Mouse (Mus musculus): ENCODE results near the gene Klf16. TPM values are rescaled to one million over a fixed set of nuclear protein-coding genes. Genes with fewer than 3 reads are reported as not detected.

Gene Klf16
- polyA plus RNA-seq, 1 experiment from 2014 or later, result 6.1 TPM

DNA sequence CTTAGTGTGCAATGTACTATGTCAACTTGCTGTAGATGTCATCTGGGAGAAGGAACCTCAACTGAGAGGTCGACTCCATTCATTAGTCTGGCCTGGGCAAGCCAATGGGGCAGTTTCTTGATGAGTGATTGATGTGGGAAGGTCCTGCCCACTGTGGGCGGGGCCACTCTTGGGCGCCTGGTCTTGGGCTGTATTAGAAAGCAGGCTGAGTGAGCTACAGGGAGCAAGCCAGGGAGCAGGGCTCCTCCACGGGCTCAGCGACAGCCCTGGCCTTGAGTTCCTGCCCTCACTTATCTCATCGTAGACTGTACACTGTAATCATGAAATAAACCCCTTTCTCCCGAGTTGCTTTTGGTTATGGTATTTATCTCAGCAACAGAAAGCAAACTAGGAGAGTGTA, 43.4 kb downstream of the Klf16 start:
- H3K4me1 ChIP-seq (ENCODE audit: insufficient read depth), result peaks cover 38% of the 10 kb centered on the region
- H3K36me3 ChIP-seq (replicated peaks; ENCODE audit: insufficient read depth, low read length), result no peaks in the 10 kb centered on the region
- 9% methylated on average over 7 of the region's 7 CpGs for WGBS (ENCODE audit: insufficient replicate concordance)
- 0 out of 2 replicates have a peak overlapping the region, but pooled peaks have one; percentile 19 for H3K27ac ChIP-seq (ENCODE audit: low read depth)
- no peaks in the 10 kb centered on the region for H3K9me3 ChIP-seq (ENCODE audit: low read length)
- DNase-seq (peak; percentile 81), ATAC-seq (peak; percentile 68)
- H3K4me3 ChIP-seq (ENCODE audit: low read depth, low read length), result no peak overlapping the region
- H3K4me2 ChIP-seq (ENCODE audit: low read depth, low read length), result peak overlapping the region; percentile 26; the same call in 1 of the 2 replicates
- no peak overlapping the region for H3K9ac ChIP-seq (replicated peaks)
- 0 out of 2 replicates have a peak, but pooled peaks cover 4% of the 10 kb centered on the region for H3K27me3 ChIP-seq (ENCODE audit: insufficient read depth, low read length)
- TF ChIP-seq EP300 (IDR thresholded peaks at IDR 0.05; ENCODE audit: low read depth) (no peak), CTCF (IDR thresholded peaks at IDR 0.05; ENCODE audit: low read depth) (no peak)

DNA sequence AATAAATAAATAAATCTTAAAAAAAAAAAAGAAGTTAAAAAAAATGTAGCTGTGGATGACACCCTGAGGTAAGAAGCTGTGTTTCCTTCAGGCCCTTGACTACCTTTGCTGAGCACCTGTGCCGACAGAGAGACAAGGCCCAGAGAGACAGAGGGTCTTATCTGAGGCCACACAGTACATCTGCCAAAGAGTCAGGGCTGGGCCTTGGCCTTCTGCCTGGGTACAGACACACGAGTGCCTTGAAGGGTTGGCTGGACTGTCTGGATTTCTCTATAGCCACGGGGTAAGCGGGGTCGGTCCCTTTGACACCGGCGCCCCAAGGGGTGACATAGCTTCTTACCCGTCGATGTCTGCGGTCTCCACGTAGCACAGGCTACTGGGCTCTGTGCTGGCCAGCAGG, 44.3 kb downstream of the Klf16 start:
- H3K36me3 ChIP-seq (replicated peaks; ENCODE audit: insufficient read depth, low read length), result no peaks in the 10 kb centered on the region
- H3K9ac ChIP-seq (replicated peaks), result no peak overlapping the region
- peaks cover 35% of the 10 kb centered on the region for H3K4me1 ChIP-seq (ENCODE audit: insufficient read depth)
- H3K9me3 ChIP-seq (ENCODE audit: low read length), result no peaks in the 10 kb centered on the region
- ATAC-seq (peak; percentile 18; the same call in 1 of the 2 replicates), DNase-seq (peak; percentile 42)
- WGBS (ENCODE audit: insufficient replicate concordance), result 81% methylated on average over 11 of the region's 11 CpGs
- H3K4me3 ChIP-seq (ENCODE audit: low read depth, low read length), result no peak overlapping the region
- H3K27me3 ChIP-seq (ENCODE audit: insufficient read depth, low read length), result 0 out of 2 replicates have a peak, but pooled peaks cover 4% of the 10 kb centered on the region
- no peak for TF ChIP-seq EP300 (IDR thresholded peaks at IDR 0.05; ENCODE audit: low read depth)
- H3K27ac ChIP-seq (ENCODE audit: low read depth), result no peak overlapping the region
- peak overlapping the region; percentile 16; the same call in 1 of the 2 replicates for H3K4me2 ChIP-seq (ENCODE audit: low read depth, low read length)

DNA sequence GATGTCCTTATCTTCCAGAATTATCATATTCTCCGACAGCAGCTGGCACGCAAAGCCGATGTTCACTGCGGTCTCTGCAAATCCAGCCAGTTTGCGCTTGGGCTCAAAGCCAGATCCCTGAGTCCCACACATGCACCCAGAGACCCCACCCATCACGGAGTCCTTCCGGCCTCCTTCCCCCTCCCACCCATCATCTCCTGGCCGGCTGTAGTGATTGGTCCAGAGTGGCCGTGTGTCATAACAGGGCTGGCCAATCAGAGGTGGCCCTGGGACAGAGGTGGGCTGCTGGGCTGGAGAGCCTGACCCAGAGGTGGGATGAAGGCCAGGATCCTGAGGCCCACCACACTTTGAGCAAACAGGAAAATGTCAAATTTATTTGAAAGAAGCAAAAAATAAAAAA, 50.9 kb downstream of the Klf16 start:
- TF ChIP-seq CTCF (IDR thresholded peaks at IDR 0.05; ENCODE audit: low read depth) (no peak), EP300 (IDR thresholded peaks at IDR 0.05; ENCODE audit: low read depth) (no peak)
- no peaks in the 10 kb centered on the region for H3K4me1 ChIP-seq (ENCODE audit: insufficient read depth)
- H3K27ac ChIP-seq (ENCODE audit: low read depth), result no peak overlapping the region
- no peaks in the 10 kb centered on the region for H3K9me3 ChIP-seq (ENCODE audit: low read length)
- no peaks in the 10 kb centered on the region; the same call in 1 of the 2 replicates for H3K27me3 ChIP-seq (ENCODE audit: insufficient read depth, low read length)
- no peak overlapping the region for H3K4me3 ChIP-seq (ENCODE audit: low read depth, low read length)
- ATAC-seq, result no peak
- no peak overlapping the region for H3K9ac ChIP-seq (replicated peaks)
- no peak overlapping the region for H3K4me2 ChIP-seq (ENCODE audit: low read depth, low read length)
- H3K36me3 ChIP-seq (replicated peaks; ENCODE audit: insufficient read depth, low read length), result no peaks in the 10 kb centered on the region
- 49% methylated on average over 9 of the region's 9 CpGs for WGBS (ENCODE audit: insufficient replicate concordance)
- DNase-seq, result no peak

DNA sequence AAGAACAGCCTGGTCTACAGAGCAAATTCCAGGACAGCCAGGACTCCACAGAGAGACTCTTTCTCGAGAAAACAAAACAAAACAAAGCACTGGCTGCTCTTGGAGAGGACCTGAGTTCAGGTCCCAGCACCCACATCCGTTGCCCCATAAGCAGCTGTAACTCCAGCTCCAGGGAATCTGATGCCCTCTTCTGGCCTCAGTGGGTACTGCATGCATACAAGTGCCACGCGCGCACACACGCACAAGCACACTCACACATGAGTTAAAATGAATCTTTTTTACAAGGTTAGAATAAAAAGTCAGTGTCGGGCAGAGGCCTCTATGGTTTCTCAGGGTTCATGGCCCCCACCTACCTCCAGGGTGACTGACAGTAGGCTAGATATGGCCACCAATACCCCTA, 53.8 kb downstream of the Klf16 start:
- no peak for ATAC-seq

DNA sequence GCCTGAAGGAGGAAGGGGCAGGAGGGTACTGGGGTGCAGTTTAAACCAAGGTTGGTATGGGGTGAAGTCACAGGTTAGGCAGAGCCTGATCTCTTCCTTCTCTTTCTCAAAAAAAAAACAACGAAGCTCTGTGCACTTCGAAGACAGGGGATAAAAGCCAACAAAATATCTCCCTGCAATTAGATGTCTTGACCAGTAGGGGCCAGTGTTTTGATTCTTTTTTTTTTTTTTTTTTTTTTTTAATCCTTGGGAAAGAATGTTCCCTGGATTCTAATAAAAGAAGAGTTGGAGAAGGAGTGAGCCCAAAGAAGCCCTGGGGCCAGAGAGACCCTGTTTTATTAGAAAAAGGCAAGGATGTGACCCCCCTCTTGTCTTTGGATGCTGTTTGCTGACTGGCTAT, 57.8 kb downstream of the Klf16 start:
- Histone ChIP-seq H3K9ac (replicated peaks) (no peak overlapping the region), H3K9me3 (ENCODE audit: low read length) (peaks cover 4% of the 10 kb centered on the region; the same call in 1 of the 2 replicates), H3K4me3 (ENCODE audit: low read depth, low read length) (no peak overlapping the region), H3K36me3 (replicated peaks; ENCODE audit: insufficient read depth, low read length) (no peaks in the 10 kb centered on the region), H3K4me1 (ENCODE audit: insufficient read depth) (no peaks in the 10 kb centered on the region), H3K27me3 (ENCODE audit: insufficient read depth, low read length) (peaks cover 8% of the 10 kb centered on the region), H3K27ac (ENCODE audit: low read depth) (no peak overlapping the region), H3K4me2 (ENCODE audit: low read depth, low read length) (no peak overlapping the region)
- ATAC-seq, result no peak
- 53% methylated on average over 2 of the region's 2 CpGs for WGBS (ENCODE audit: insufficient replicate concordance)
- DNase-seq, result no peak
- TF ChIP-seq EP300 (IDR thresholded peaks at IDR 0.05; ENCODE audit: low read depth) (no peak), CTCF (IDR thresholded peaks at IDR 0.05; ENCODE audit: low read depth) (peak; percentile 48)

More for the DNA sequence above, 53.8 kb downstream of the Klf16 start:
- no peak for DNase-seq
- no peak overlapping the region for H3K4me3 ChIP-seq (ENCODE audit: low read depth, low read length)
- no peaks in the 10 kb centered on the region for H3K36me3 ChIP-seq (replicated peaks; ENCODE audit: insufficient read depth, low read length)
- TF ChIP-seq EP300 (IDR thresholded peaks at IDR 0.05; ENCODE audit: low read depth) (no peak), CTCF (IDR thresholded peaks at IDR 0.05; ENCODE audit: low read depth) (peak; percentile 72)
- H3K27ac ChIP-seq (ENCODE audit: low read depth), result no peak overlapping the region
- H3K4me1 ChIP-seq (ENCODE audit: insufficient read depth), result no peaks in the 10 kb centered on the region
- 92% methylated on average over 7 of the region's 7 CpGs for WGBS (ENCODE audit: insufficient replicate concordance)
- no peak overlapping the region for H3K9ac ChIP-seq (replicated peaks)
- H3K9me3 ChIP-seq (ENCODE audit: low read length), result peaks cover 4% of the 10 kb centered on the region; the same call in 1 of the 2 replicates
- no peak overlapping the region for H3K4me2 ChIP-seq (ENCODE audit: low read depth, low read length)
- H3K27me3 ChIP-seq (ENCODE audit: insufficient read depth, low read length), result no peaks in the 10 kb centered on the region; the same call in 1 of the 2 replicates

Small RNA genes within 50 kb of the gene (microRNA-seq; reads per million reads assigned to microRNA genes)
- gene Mir6912, result not detected

Other genes with a start within 250 kb of the Klf16 start
- gene Pcsk4, start 247.8 kb downstream of the Klf16 start, polyA plus RNA-seq (2015; fragmentation: Nextera tagmentation; extraction: Ambion mirVana), result 5.6 TPM in 2 replicates
- 167 and 174 TPM in 2 replicates for gene Reep6, start 247.4 kb downstream of the Klf16 start, polyA plus RNA-seq (2015; fragmentation: Nextera tagmentation; extraction: Ambion mirVana)
- gene Adamtsl5, start 228.9 kb downstream of the Klf16 start, polyA plus RNA-seq (2015; fragmentation: Nextera tagmentation; extraction: Ambion mirVana), result 1.5 and 1.8 TPM in 2 replicates
- gene Plk5, start 220.9 kb downstream of the Klf16 start, polyA plus RNA-seq (2015; fragmentation: Nextera tagmentation; extraction: Ambion mirVana), result 0.08 and 0.20 TPM in 2 replicates
- gene Mex3d, start 189.7 kb downstream of the Klf16 start, polyA plus RNA-seq (2015; fragmentation: Nextera tagmentation; extraction: Ambion mirVana), result 0.72 and 0.99 TPM in 2 replicates
- gene Mbd3, start 177.8 kb downstream of the Klf16 start, polyA plus RNA-seq (2015; fragmentation: Nextera tagmentation; extraction: Ambion mirVana), result 33.4 and 33.5 TPM in 2 replicates
- gene Uqcr11, start 170.5 kb downstream of the Klf16 start, polyA plus RNA-seq (2015; fragmentation: Nextera tagmentation; extraction: Ambion mirVana), result 753 and 771 TPM in 2 replicates
- gene Tcf3, start 143.7 kb downstream of the Klf16 start, polyA plus RNA-seq (2015; fragmentation: Nextera tagmentation; extraction: Ambion mirVana), result 28.2 and 29.5 TPM in 2 replicates
- not detected in 2 replicates for gene Onecut3, start 82.5 kb downstream of the Klf16 start, polyA plus RNA-seq (2015; fragmentation: Nextera tagmentation; extraction: Ambion mirVana)
- not detected in 2 replicates for gene Atp8b3, start 38.2 kb downstream of the Klf16 start, polyA plus RNA-seq (2015; fragmentation: Nextera tagmentation; extraction: Ambion mirVana)
- gene Rexo1, start 15.8 kb downstream of the Klf16 start, polyA plus RNA-seq (2015; fragmentation: Nextera tagmentation; extraction: Ambion mirVana), result 7.4 and 8.1 TPM in 2 replicates
- 50.2 and 59.3 TPM in 2 replicates for gene Abhd17a, start 13.0 kb upstream of the Klf16 start, polyA plus RNA-seq (2015; fragmentation: Nextera tagmentation; extraction: Ambion mirVana)
- gene Scamp4, start 25.6 kb upstream of the Klf16 start, polyA plus RNA-seq (2015; fragmentation: Nextera tagmentation; extraction: Ambion mirVana), result 27.5 and 29.2 TPM in 2 replicates
- gene Adat3, start 25.6 kb upstream of the Klf16 start, polyA plus RNA-seq (2015; fragmentation: Nextera tagmentation; extraction: Ambion mirVana), result 2.1 and 2.6 TPM in 2 replicates
- gene Gm49322, start 28.7 kb upstream of the Klf16 start, polyA plus RNA-seq (2015; fragmentation: Nextera tagmentation; extraction: Ambion mirVana), result 0.20 and 0.52 TPM in 2 replicates
- gene Csnk1g2, start 45.5 kb upstream of the Klf16 start, polyA plus RNA-seq (2015; fragmentation: Nextera tagmentation; extraction: Ambion mirVana), result 41.4 and 45.8 TPM in 2 replicates
- 10.7 and 11.5 TPM in 2 replicates for gene Btbd2, start 79.8 kb upstream of the Klf16 start, polyA plus RNA-seq (2015; fragmentation: Nextera tagmentation; extraction: Ambion mirVana)
- gene Mknk2, start 100.8 kb upstream of the Klf16 start, polyA plus RNA-seq (2015; fragmentation: Nextera tagmentation; extraction: Ambion mirVana), result 45.8 and 46.1 TPM in 2 replicates
- gene Mob3a, start 124.7 kb upstream of the Klf16 start, polyA plus RNA-seq (2015; fragmentation: Nextera tagmentation; extraction: Ambion mirVana), result 14.7 and 17.3 TPM in 2 replicates
- 7.9 and 10.4 TPM in 2 replicates for gene Izumo4, start 124.9 kb upstream of the Klf16 start, polyA plus RNA-seq (2015; fragmentation: Nextera tagmentation; extraction: Ambion mirVana)
- gene Ap3d1, start 164.9 kb upstream of the Klf16 start, polyA plus RNA-seq (2015; fragmentation: Nextera tagmentation; extraction: Ambion mirVana), result 16.4 and 19.0 TPM in 2 replicates
- 4.6 TPM in 2 replicates for gene Dot1l, start 177.9 kb upstream of the Klf16 start, polyA plus RNA-seq (2015; fragmentation: Nextera tagmentation; extraction: Ambion mirVana)
- gene Sf3a2, start 220.9 kb upstream of the Klf16 start, polyA plus RNA-seq (2015; fragmentation: Nextera tagmentation; extraction: Ambion mirVana), result 20.9 and 22.2 TPM in 2 replicates
- 42.0 and 43.7 TPM in 2 replicates for gene Plekhj1, start 221.3 kb upstream of the Klf16 start, polyA plus RNA-seq (2015; fragmentation: Nextera tagmentation; extraction: Ambion mirVana)
- gene Amh, start 227.9 kb upstream of the Klf16 start, polyA plus RNA-seq (2015; fragmentation: Nextera tagmentation; extraction: Ambion mirVana), result 0.06 TPM in 1 of 2 replicates, not detected in the other
- gene Jsrp1, start 236.2 kb upstream of the Klf16 start, polyA plus RNA-seq (2015; fragmentation: Nextera tagmentation; extraction: Ambion mirVana), result 1.6 TPM in 1 of 2 replicates, not detected in the other
- gene Oaz1, start 249.3 kb upstream of the Klf16 start, polyA plus RNA-seq (2015; fragmentation: Nextera tagmentation; extraction: Ambion mirVana), result 1,017 and 1,029 TPM in 2 replicates